In the genomic region with DNA sequence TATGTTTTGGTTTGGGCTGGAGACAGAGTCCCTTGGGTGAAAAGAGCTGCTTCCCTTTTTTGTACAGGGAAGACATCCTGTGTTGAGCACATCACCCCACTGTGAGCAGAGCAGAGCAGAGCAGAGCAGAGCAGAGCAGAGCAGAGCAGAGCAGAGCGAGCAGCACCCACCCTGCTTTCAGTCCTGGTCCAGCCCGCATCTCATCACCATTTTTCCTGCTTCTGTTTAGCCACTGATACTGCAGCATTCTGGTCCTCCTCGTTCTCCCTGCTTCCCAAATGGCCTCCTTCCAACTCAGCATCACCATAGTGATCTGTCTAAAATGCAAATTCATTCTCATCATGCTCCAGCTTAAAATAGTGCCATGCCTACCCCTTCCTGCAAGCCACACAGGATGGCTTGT, we compare ENCODE assay signal across 7 mouse cellular contexts.
DNase-seq lines count a peak whose midpoint lies in the region; ATAC-seq and TF ChIP-seq lines count a peak whose summit lies in the region.

No protein-coding gene starts in this region.

- no peak overlapping the region for H3K4me3 ChIP-seq in cerebellum, adult 2 months (replicated peaks; ENCODE audit: insufficient read depth, low read depth, low read length)
- no peak overlapping the region for H3K4me3 ChIP-seq in neural tube, embryonic 15.5 days (replicated peaks)
- H3K4me3 ChIP-seq in liver, embryonic 11.5 days (ENCODE audit: low read depth, low read length) = no peak overlapping the region

- peak; percentile 35 to 50 for DNase-seq in cerebellum, adult 2 months
- peak; percentile 75 to 78 for DNase-seq in layer of hippocampus, postnatal 36 days
- no peak for DNase-seq in lung, postnatal 4 days
- DNase-seq in liver, embryonic 11.5 days (ENCODE audit: low spot score) = no peak

- peaks cover 5% of the 10 kb centered on the region for H3K4me1 ChIP-seq in cerebellum, adult 2 months (ENCODE audit: control insufficient read depth, insufficient read depth, low read length)
- 0 out of 2 replicates have a peak, but pooled peaks cover 3% of the 10 kb centered on the region for H3K4me1 ChIP-seq in neural tube, embryonic 15.5 days
- no peaks in the 10 kb centered on the region for H3K4me1 ChIP-seq in liver, embryonic 11.5 days (replicated peaks; ENCODE audit: control insufficient read depth, insufficient read depth, low read length)

- no peaks in the 10 kb centered on the region for H3K9me3 ChIP-seq in neural tube, embryonic 15.5 days (replicated peaks)
- H3K9me3 ChIP-seq in liver, embryonic 11.5 days (ENCODE audit: control insufficient read depth, low read length) = no peaks in the 10 kb centered on the region

- no peak overlapping the region for H3K9ac ChIP-seq in neural tube, embryonic 15.5 days (replicated peaks)
- no peak overlapping the region for H3K9ac ChIP-seq in liver, embryonic 11.5 days (ENCODE audit: low read depth, low read length)

- no peaks in the 10 kb centered on the region for H3K27me3 ChIP-seq in cerebellum, adult 2 months (ENCODE audit: control insufficient read depth, insufficient read depth, low read length)
- H3K27me3 ChIP-seq in neural tube, embryonic 15.5 days (replicated peaks) = no peaks in the 10 kb centered on the region
- no peaks in the 10 kb centered on the region for H3K27me3 ChIP-seq in liver, embryonic 11.5 days (replicated peaks; ENCODE audit: control insufficient read depth, insufficient read depth, low read length)

- ATAC-seq in frontal cortex, adult (ENCODE audit: low TSS enrichment) = peak; percentile 88
- ATAC-seq in neural tube, embryonic 15.5 days (ENCODE audit: low FRiP score) = peak; percentile 63; the same call in 1 of the 2 replicates
- no peak for ATAC-seq in inflammation-experienced regulatory T-cells, adult 6 months
- ATAC-seq in liver, embryonic 11.5 days (replicated peaks; ENCODE audit: low FRiP score) = no peak

- no peak overlapping the region for H3K4me2 ChIP-seq in neural tube, embryonic 15.5 days
- no peak overlapping the region for H3K4me2 ChIP-seq in liver, embryonic 11.5 days

- no peak overlapping the region for H3K27ac ChIP-seq in cerebellum, adult 2 months (ENCODE audit: insufficient read depth, low read length)
- no peak overlapping the region for H3K27ac ChIP-seq in neural tube, embryonic 15.5 days (replicated peaks)
- no peak overlapping the region for H3K27ac ChIP-seq in liver, embryonic 11.5 days (ENCODE audit: low read depth, low read length)

- no peaks in the 10 kb centered on the region for H3K36me3 ChIP-seq in neural tube, embryonic 15.5 days
- H3K36me3 ChIP-seq in liver, embryonic 11.5 days (ENCODE audit: control insufficient read depth, insufficient read depth, low read length) = no peaks in the 10 kb centered on the region

- WGBS in cerebellum, adult 2 months = 19% methylated on average over 3 of the region's 3 CpGs
- WGBS in neural tube, embryonic 15.5 days = 44% methylated on average over 3 of the region's 3 CpGs
- WGBS in liver, embryonic 11.5 days = 62% methylated on average over 3 of the region's 3 CpGs

- TF ChIP-seq CTCF in cerebellum, adult 2 months (IDR thresholded peaks at IDR 0.05; ENCODE audit: borderline replicate concordance, insufficient read depth, low read depth, low read length) = no peak

- no peak for TF ChIP-seq POLR2A in cerebellum, adult 2 months (IDR thresholded peaks at IDR 0.05; ENCODE audit: borderline replicate concordance, insufficient read depth, low read length)

Comparison
In these comparisons a context has a peak if more than half of its experiments do, and no peak if none do; other contexts are left out.
1. DNase-seq: peak in cerebellum, adult 2 months (2 of 2) and layer of hippocampus, postnatal 36 days (2 of 2); none in lung, postnatal 4 days (0 of 2) and liver, embryonic 11.5 days (single experiment).
2. ATAC-seq: peak in frontal cortex, adult (single experiment) and neural tube, embryonic 15.5 days (single experiment); none in inflammation-experienced regulatory T-cells, adult 6 months (single experiment) and liver, embryonic 11.5 days (single experiment).